Mouse (Mus musculus) heart, postnatal 0 days (tissue): ENCODE measurements around the gene Hcfc2.

Source experiments
- CTCF ChIP-seq: IDR thresholded peaks from 2 replicates; pipeline ENCODE4 v1.5.1; 2016; ENCODE audit warnings: antibody characterized with exemption, control low read depth, low read depth
- EP300 ChIP-seq: IDR thresholded peaks from 2 replicates; pipeline ENCODE4 v1.6.1; 2016; ENCODE audit warnings: antibody characterized with exemption, low read depth

GRCm38 (mm10) chr10:82670205-82670604, 25.8 kb upstream of the Hcfc2 start:
- no peak for TF ChIP-seq CTCF
- no peak for TF ChIP-seq EP300
